Mouse (Mus musculus) bone marrow macrophage, adult 2 months (primary cell): ENCODE measurements around the gene Zfp768.

Source experiments
- CTCF ChIP-seq: IDR thresholded peaks from 2 replicates; pipeline ENCODE4 v1.5.1; 2012; ENCODE audit warnings: low read depth, mild to moderate bottlenecking, low read length, moderate library complexity
- POLR2A ChIP-seq: IDR thresholded peaks from 2 replicates; pipeline ENCODE4 v1.6.1; 2012; ENCODE audit warnings: mild to moderate bottlenecking, low read depth, low read length, borderline replicate concordance

GRCm38 (mm10) chr7:127346676-127347075 lies 1.3 kb upstream of the Zfp768 start:
- TF ChIP-seq CTCF = no peak
- TF ChIP-seq POLR2A = no peak
